Mouse (Mus musculus) kidney, embryonic 15.5 days (tissue): ENCODE measurements around the gene Tox2. TPM values are rescaled to one million over a fixed set of nuclear protein-coding genes. Genes with fewer than 3 reads are reported as not detected.
A peak's percentile ranks its signal among the peaks of the same experiment; 100 is the strongest.

Source experiments
- ATAC-seq: fragments of 200-750 bp; cut with Nextera tagmentation; replicated peaks from 2 replicates; pipeline ENCODE4 v1.8.0; 2017; ENCODE audit warnings: moderate TSS enrichment; ENCODE audit not compliant: low FRiP score
- H3K27ac ChIP-seq: fragments of 300-500 bp; sonication (generic); 2 replicates; pipeline ENCODE4 v1.5.1; 2015; ENCODE audit warnings: mild to moderate bottlenecking, inconsistent platforms
- H3K27me3 ChIP-seq: fragments of 300-500 bp; sonication (generic); 2 replicates; pipeline ENCODE4 v1.6.1; 2015; ENCODE audit warnings: inconsistent platforms
- H3K36me3 ChIP-seq: fragments of 300-500 bp; sonication (generic); 2 replicates; pipeline ENCODE4 v1.6.1; 2015; ENCODE audit warnings: inconsistent platforms
- H3K4me1 ChIP-seq: fragments of 300-500 bp; sonication (generic); 2 replicates; pipeline ENCODE4 v1.6.1; 2015; ENCODE audit warnings: inconsistent platforms
- H3K4me2 ChIP-seq: fragments of 300-500 bp; sonication (generic); 2 replicates; pipeline ENCODE4 v1.6.1; 2015; ENCODE audit warnings: moderate library complexity, mild to moderate bottlenecking, inconsistent platforms
- H3K4me3 ChIP-seq: fragments of 300-500 bp; sonication (generic); replicated peaks from 2 replicates; pipeline ENCODE4 v1.5.1; 2015; ENCODE audit warnings: mild to moderate bottlenecking, inconsistent platforms
- H3K9ac ChIP-seq: fragments of 300-500 bp; sonication (generic); 2 replicates; pipeline ENCODE4 v1.6.1; 2015; ENCODE audit warnings: mild to moderate bottlenecking, inconsistent platforms
- H3K9me3 ChIP-seq: fragments of 300-500 bp; sonication (generic); replicated peaks from 2 replicates; pipeline ENCODE4 v1.6.1; 2016; ENCODE audit warnings: inconsistent platforms
- WGBS: fragments of 180-500 bp; shearing (Covaris S2); methylation state at CpG from one replicate; pipeline ENCODE4 v1.1.7; 2015; ENCODE audit warnings: mixed read lengths; 5-methylcytosine and 5-hydroxymethylcytosine counted together
- polyA plus RNA-seq: library from polyadenylated mRNA; unstranded; fragments of >200 nt; fragmentation: Nextera tagmentation; extraction: Ambion mirVana; gene quantifications from 2 replicates; pipeline ENCODE4 v1.2.1, GENCODE M21; 2015

Tox2 gene
- polyA plus RNA-seq, 1 experiment from 2014 or later = 2.7 TPM

- Histone ChIP-seq H3K4me3 (no peak overlapping the region), H3K27me3 (0 out of 2 replicates have a peak, but pooled peaks cover 8% of the 10 kb centered on the region), H3K9ac (no peak overlapping the region), H3K9me3 (no peaks in the 10 kb centered on the region), H3K4me1 (0 out of 2 replicates have a peak, but pooled peaks cover 3% of the 10 kb centered on the region), H3K4me2 (no peak overlapping the region), H3K27ac (no peak overlapping the region), H3K36me3 (no peaks in the 10 kb centered on the region)
- WGBS = 82% methylated on average over 4 of the region's 4 CpGs
- ATAC-seq = no peak
Measured at GRCm38 (mm10) chr2:163262055-163262420, 59.1 kb downstream of the Tox2 start.

GRCm38 (mm10) chr2:163267097-163267496 lies 64.2 kb downstream of the Tox2 start:
- no peak overlapping the region for H3K27ac ChIP-seq
- no peak overlapping the region for H3K4me3 ChIP-seq
- H3K9ac ChIP-seq = no peak overlapping the region
- H3K36me3 ChIP-seq = no peaks in the 10 kb centered on the region
- no peaks in the 10 kb centered on the region for H3K4me1 ChIP-seq
- H3K4me2 ChIP-seq = no peak overlapping the region
- no peaks in the 10 kb centered on the region for H3K9me3 ChIP-seq
- ATAC-seq = no peak
- peaks cover 18% of the 10 kb centered on the region; the same call in 1 of the 2 replicates for H3K27me3 ChIP-seq

- no peaks in the 10 kb centered on the region for H3K9me3 ChIP-seq
- H3K4me1 ChIP-seq = no peaks in the 10 kb centered on the region
- no peak overlapping the region for H3K4me2 ChIP-seq
- H3K36me3 ChIP-seq = no peaks in the 10 kb centered on the region
- H3K9ac ChIP-seq = no peak overlapping the region
- 66% methylated on average over 8 of the region's 8 CpGs for WGBS
- peaks cover 54% of the 10 kb centered on the region for H3K27me3 ChIP-seq
- ATAC-seq = no peak
- H3K27ac ChIP-seq = no peak overlapping the region
- H3K4me3 ChIP-seq = no peak overlapping the region
Measured at GRCm38 (mm10) chr2:163271581-163272492, 68.9 kb downstream of the Tox2 start.

GRCm38 (mm10) chr2:163273815-163274214 lies 70.9 kb downstream of the Tox2 start:
- 0 out of 2 replicates have a peak, but pooled peaks cover 3% of the 10 kb centered on the region for H3K4me1 ChIP-seq
- H3K27me3 ChIP-seq = peaks cover 71% of the 10 kb centered on the region
- no peak overlapping the region for H3K4me3 ChIP-seq
- H3K9ac ChIP-seq = no peak overlapping the region
- no peaks in the 10 kb centered on the region for H3K36me3 ChIP-seq
- WGBS = 77% methylated on average over 8 of the region's 8 CpGs
- H3K9me3 ChIP-seq = no peaks in the 10 kb centered on the region
- H3K4me2 ChIP-seq = no peak overlapping the region
- ATAC-seq = no peak
- H3K27ac ChIP-seq = no peak overlapping the region

GRCm38 (mm10) chr2:163275986-163276385 lies 73.1 kb downstream of the Tox2 start:
- Histone ChIP-seq H3K4me1 (0 out of 2 replicates have a peak, but pooled peaks cover 3% of the 10 kb centered on the region), H3K36me3 (no peaks in the 10 kb centered on the region), H3K4me3 (no peak overlapping the region), H3K9me3 (no peaks in the 10 kb centered on the region), H3K4me2 (no peak overlapping the region), H3K27me3 (peaks cover 81% of the 10 kb centered on the region), H3K27ac (no peak overlapping the region), H3K9ac (no peak overlapping the region)
- no peak for ATAC-seq
- WGBS = 88% methylated on average over 14 of the region's 14 CpGs

GRCm38 (mm10) chr2:163277979-163278378 lies 75.1 kb downstream of the Tox2 start:
- no peak overlapping the region for H3K27ac ChIP-seq
- H3K4me1 ChIP-seq = 0 out of 2 replicates have a peak, but pooled peaks cover 3% of the 10 kb centered on the region
- WGBS = 47% methylated on average over 9 of the region's 9 CpGs
- no peaks in the 10 kb centered on the region for H3K36me3 ChIP-seq
- no peak overlapping the region for H3K4me2 ChIP-seq
- H3K4me3 ChIP-seq = no peak overlapping the region
- ATAC-seq = no peak
- H3K9ac ChIP-seq = no peak overlapping the region
- H3K9me3 ChIP-seq = no peaks in the 10 kb centered on the region
- H3K27me3 ChIP-seq = peaks cover 87% of the 10 kb centered on the region

GRCm38 (mm10) chr2:163280636-163281322 lies 77.9 kb downstream of the Tox2 start:
- Histone ChIP-seq H3K36me3 (no peaks in the 10 kb centered on the region), H3K4me3 (no peak overlapping the region), H3K4me2 (no peak overlapping the region), H3K27me3 (peaks cover 90% of the 10 kb centered on the region), H3K4me1 (peaks cover 21% of the 10 kb centered on the region), H3K27ac (no peak overlapping the region), H3K9ac (no peak overlapping the region), H3K9me3 (no peaks in the 10 kb centered on the region)
- whole genome bisulfite sequencing = 78% methylated on average over 15 of the region's 23 CpGs
- ATAC-seq = no peak

GRCm38 (mm10) chr2:163284856-163285255 lies 81.9 kb downstream of the Tox2 start:
- Histone ChIP-seq H3K4me1 (peaks cover 38% of the 10 kb centered on the region), H3K27me3 (peaks cover 92% of the 10 kb centered on the region), H3K36me3 (no peaks in the 10 kb centered on the region), H3K4me2 (peak overlapping the region; percentile 33), H3K9ac (no peak overlapping the region), H3K27ac (no peak overlapping the region), H3K9me3 (no peaks in the 10 kb centered on the region), H3K4me3 (no peak overlapping the region)
- WGBS = 19% methylated on average over 7 of the region's 7 CpGs
- no peak for ATAC-seq

- ATAC-seq = no peak
- Histone ChIP-seq H3K27me3 (peaks cover 92% of the 10 kb centered on the region), H3K36me3 (no peaks in the 10 kb centered on the region), H3K4me1 (peaks cover 38% of the 10 kb centered on the region), H3K4me3 (no peak overlapping the region), H3K4me2 (peak overlapping the region; percentile 33), H3K9me3 (no peaks in the 10 kb centered on the region), H3K9ac (no peak overlapping the region), H3K27ac (no peak overlapping the region)
- 16% methylated on average over 9 of the region's 9 CpGs for WGBS
Measured at GRCm38 (mm10) chr2:163285335-163285734, 82.4 kb downstream of the Tox2 start.

- H3K36me3 ChIP-seq = no peaks in the 10 kb centered on the region
- H3K4me3 ChIP-seq = no peak overlapping the region
- no peak overlapping the region for H3K27ac ChIP-seq
- WGBS = 37% methylated on average over 7 of the region's 7 CpGs
- peak overlapping the region; percentile 33 for H3K4me2 ChIP-seq
- ATAC-seq = no peak
- H3K9ac ChIP-seq = no peak overlapping the region
- peaks cover 95% of the 10 kb centered on the region for H3K27me3 ChIP-seq
- H3K4me1 ChIP-seq = peaks cover 38% of the 10 kb centered on the region
- H3K9me3 ChIP-seq = no peaks in the 10 kb centered on the region
Measured at GRCm38 (mm10) chr2:163285762-163286161, 82.8 kb downstream of the Tox2 start.

- no peak overlapping the region for H3K9ac ChIP-seq
- under 1% methylated on average over 21 of the region's 21 CpGs for WGBS
- H3K27ac ChIP-seq = no peak overlapping the region
- peaks cover 38% of the 10 kb centered on the region for H3K4me1 ChIP-seq
- H3K9me3 ChIP-seq = no peaks in the 10 kb centered on the region
- peaks cover 92% of the 10 kb centered on the region for H3K27me3 ChIP-seq
- H3K36me3 ChIP-seq = no peaks in the 10 kb centered on the region
- peak overlapping the region; percentile 7; the same call in 1 of the 2 replicates for H3K4me3 ChIP-seq
- peak; percentile 87 for ATAC-seq
- H3K4me2 ChIP-seq = peak overlapping the region; percentile 46
Measured at GRCm38 (mm10) chr2:163288881-163289379, 86.0 kb downstream of the Tox2 start.
